Mouse (Mus musculus) small intestine, adult 2 months (tissue): ENCODE results near the gene Defa37. TPM values are rescaled to one million over a fixed set of nuclear protein-coding genes. Genes with fewer than 3 reads are reported as not detected.
"Not testable (repeated sequence)": the region's sequence is repeated elsewhere in the genome, so short reads cannot be mapped to it uniquely, and the experiment has no call there.

Source experiments
- H3K27ac ChIP-seq: fragments of 200-500 bp; 2 replicates; pipeline ENCODE4 v1.5.1; 2012; ENCODE audit warnings: low read depth, low read length, control low read depth, inconsistent platforms; ENCODE audit not compliant: insufficient read depth
- H3K27me3 ChIP-seq: fragments of 200-500 bp; 2 replicates; pipeline ENCODE4 v1.6.1; 2012; ENCODE audit warnings: mild to moderate bottlenecking, moderate library complexity, low read length, inconsistent platforms; ENCODE audit not compliant: control insufficient read depth, insufficient read depth
- H3K36me3 ChIP-seq: fragments of 200-500 bp; 2 replicates; pipeline ENCODE4 v1.6.1; 2012; ENCODE audit warnings: mild to moderate bottlenecking, low read length, control low read depth, inconsistent platforms; ENCODE audit not compliant: control insufficient read depth, insufficient read depth
- H3K4me1 ChIP-seq: fragments of 200-500 bp; 2 replicates; pipeline ENCODE4 v1.6.1; 2012; ENCODE audit warnings: low read length, inconsistent platforms, mixed read lengths; ENCODE audit not compliant: control insufficient read depth, insufficient read depth, insufficient read length
- H3K4me3 ChIP-seq: fragments of 200-500 bp; 2 replicates; pipeline ENCODE4 v1.5.1; 2012; ENCODE audit warnings: low read depth, mild to moderate bottlenecking, control low read depth, inconsistent platforms, low read length, moderate library complexity
- WGBS: fragments of 180-500 bp; shearing (Covaris S2); methylation state at CpG from one replicate; pipeline ENCODE4 v1.1.7; 2018; 5-methylcytosine and 5-hydroxymethylcytosine counted together
- polyA plus RNA-seq: library from polyadenylated mRNA; depleted of rRNA; stranded (reverse); fragments of >200 nt; gene quantifications from 2 replicates; pipeline ENCODE4 v1.2.3, GENCODE M21; 2012; rRNA removed

Gene Defa37
- polyA plus RNA-seq = not detected in 2 replicates

- no CpG with 5 or more reads among the region's 1 CpGs for WGBS
- not testable (repeated sequence) for H3K27me3 ChIP-seq, H3K27ac ChIP-seq, H3K4me1 ChIP-seq, H3K36me3 ChIP-seq, H3K4me3 ChIP-seq
These were observed at the start of gene Defa37 for GRCm38 (mm10) chr8:21565086-21565485. TSS of gene Defa37 (plus strand) at chr8:21565386.

- H3K36me3 ChIP-seq, H3K27me3 ChIP-seq, H3K4me1 ChIP-seq, H3K27ac ChIP-seq, H3K4me3 ChIP-seq: not testable (repeated sequence)
- WGBS = no CpG with 5 or more reads among the region's 2 CpGs
These were observed 36.5 kb upstream of the Defa37 start, which contains the start of gene Defa32 for GRCm38 (mm10) chr8:21528732-21529131. TSS of gene Defa32 (plus strand) at chr8:21529032.

- not testable (repeated sequence) for H3K4me1 ChIP-seq, H3K27ac ChIP-seq, H3K36me3 ChIP-seq, H3K4me3 ChIP-seq, H3K27me3 ChIP-seq
- no CpG with 5 or more reads among the region's 1 CpGs for WGBS
These were observed 17.5 kb downstream of the Defa37 start, which contains the start of gene Defa28 for GRCm38 (mm10) chr8:21582706-21583105. TSS of gene Defa28 (plus strand) at chr8:21583006.

DNA sequence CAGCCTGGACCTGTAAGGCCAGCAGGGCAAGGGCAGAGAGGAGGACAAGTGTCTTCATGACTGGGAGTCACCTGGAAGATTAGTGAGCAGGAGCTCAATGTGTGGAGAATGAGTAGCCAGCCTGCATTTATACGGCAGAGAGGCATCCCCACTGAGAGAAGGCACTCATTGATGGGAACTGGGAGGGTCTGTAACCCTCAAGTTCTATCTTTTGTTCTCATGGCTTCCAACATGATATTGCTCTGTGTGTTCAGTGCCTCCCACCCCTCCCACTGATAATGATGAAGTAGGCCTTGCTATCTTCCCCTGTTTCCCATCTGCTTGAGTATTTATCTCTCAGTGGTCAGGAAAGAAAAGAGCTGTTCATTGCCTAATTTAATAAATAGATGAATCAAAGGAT lies 29.2 kb downstream of the Defa37 start, which contains the start of gene Gm7861:
Gm7861 (minus strand) TSS at position 101 of the 400 bp plus-strand sequence.
- not testable (repeated sequence) for H3K27me3 ChIP-seq, H3K36me3 ChIP-seq, H3K27ac ChIP-seq, H3K4me1 ChIP-seq, H3K4me3 ChIP-seq
- WGBS = no CpG with 5 or more reads among the region's 1 CpGs

Other genes with a start within 250 kb of the Defa37 start
- not detected in 2 replicates for gene Defa27, start 249.8 kb upstream of the Defa37 start, polyA plus RNA-seq
- 143 and 523 TPM in 2 replicates for gene Defa29, start 238.4 kb upstream of the Defa37 start, polyA plus RNA-seq
- gene Defa2, start 186.9 kb upstream of the Defa37 start, polyA plus RNA-seq = 20.9 and 2,576 TPM in 2 replicates
- gene Defa33, start 173.6 kb upstream of the Defa37 start, polyA plus RNA-seq = 3.5 and 1,155 TPM in 2 replicates
- gene Defa36, start 138.0 kb upstream of the Defa37 start, polyA plus RNA-seq = 129 and 1,309 TPM in 2 replicates
- gene Gm7849, start 108.8 kb upstream of the Defa37 start, polyA plus RNA-seq = not detected in 2 replicates
- gene Defa20, start 56.1 kb upstream of the Defa37 start, polyA plus RNA-seq = 24.9 and 3,720 TPM in 2 replicates
- 474 TPM in 1 of 2 replicates, not detected in the other for gene Defa32, start 36.4 kb upstream of the Defa37 start, polyA plus RNA-seq
- not detected in 2 replicates for gene Defa28, start 17.6 kb downstream of the Defa37 start, polyA plus RNA-seq
- 186 and 2,595 TPM in 2 replicates for gene Gm7861, start 29.1 kb downstream of the Defa37 start, polyA plus RNA-seq
- gene Defa26, start 52.8 kb downstream of the Defa37 start, polyA plus RNA-seq = 5.5 and 27.3 TPM in 2 replicates
- gene Defa17, start 90.4 kb downstream of the Defa37 start, polyA plus RNA-seq = 25.4 and 113 TPM in 2 replicates
- gene Defa34, start 100.4 kb downstream of the Defa37 start, polyA plus RNA-seq = 3.2 TPM in 1 of 2 replicates, not detected in the other
- gene AY761184, start 138.3 kb downstream of the Defa37 start, polyA plus RNA-seq = 271 and 1,244 TPM in 2 replicates
- gene Defa24, start 169.1 kb downstream of the Defa37 start, polyA plus RNA-seq = 1,324 and 5,253 TPM in 2 replicates